Mouse (Mus musculus): ENCODE results near the gene Vars2. TPM values are rescaled to one million over a fixed set of nuclear protein-coding genes. Genes with fewer than 3 reads are reported as not detected.

Gene Vars2
- total RNA-seq, 4 experiments from 2014 or later, result 30.9 to 60.3 (median 45.3) TPM

- no peak for DNase-seq
Measured at GRCm38 (mm10) chr17:35626537-35626936, 40.9 kb downstream of the Vars2 start, which contains the start of gene Gm9573. Gm9573 (minus strand) TSS chr17:35626637.

- DNase-seq, result no peak
Measured at GRCm38 (mm10) chr17:35617127-35617526, 50.3 kb downstream of the Vars2 start.

Other genes with a start within 250 kb of the Vars2 start
- 10 to 100 TPM in 2 of 4 experiments, 1 to 10 TPM in 2; 7.6 to 16.7 (median 11.1) TPM for gene H2-Q6, start 242.7 kb downstream of the Vars2 start, total RNA-seq (2022)
- gene H2-Q7, start 228.4 kb downstream of the Vars2 start, total RNA-seq (2022), result 10 to 100 TPM in 2 of 4 experiments, 1 to 10 TPM in 2; 7.6 to 11.5 (median 9.8) TPM
- 1 to 10 TPM; 1.9 to 7.9 (median 3.7) TPM for gene H2-Q10, start 197.5 kb downstream of the Vars2 start, total RNA-seq (2022)
- under 1 TPM in 3 of 4 experiments, not detected in 1; 0.21 to 0.34 (median 0.23) TPM for gene Pou5f1, start 161.6 kb downstream of the Vars2 start, total RNA-seq (2022)
- 1 to 10 TPM; 3.5 to 6.7 (median 4.8) TPM for gene Tcf19, start 150.8 kb downstream of the Vars2 start, total RNA-seq (2022)
- 10 to 100 TPM in 3 of 4 experiments, 1 to 10 TPM in 1; 5.9 to 13.9 (median 12.9) TPM for gene Cchcr1, start 150.5 kb downstream of the Vars2 start, total RNA-seq (2022)
- not detected for gene Psors1c2, start 134.4 kb downstream of the Vars2 start, total RNA-seq (2022)
- gene Cdsn, start 115.5 kb downstream of the Vars2 start, total RNA-seq (2022), result 10 to 100 TPM in 1 of 4 experiments, 1 to 10 TPM in 2, under 1 TPM in 1; 0.17 to 12.1 (median 3.0) TPM
- not detected for gene 2300002M23Rik, start 100.1 kb downstream of the Vars2 start, total RNA-seq (2022)
- gene Sfta2, start 66.0 kb downstream of the Vars2 start, total RNA-seq (2022), result not detected
- not detected for gene Gm9573, start 41.0 kb downstream of the Vars2 start, total RNA-seq (2022)
- not detected for gene Mucl3, start 23.9 kb downstream of the Vars2 start, total RNA-seq (2022)
- 10 to 100 TPM; 23.5 to 30.6 (median 24.6) TPM for gene Gtf2h4, start 6.1 kb upstream of the Vars2 start, total RNA-seq (2022)
- gene Ddr1, start 37.0 kb upstream of the Vars2 start, total RNA-seq (2022), result 10 to 100 TPM; 40.1 to 81.5 (median 56.4) TPM
- gene Ier3, start 154.1 kb upstream of the Vars2 start, total RNA-seq (2022), result 10 to 100 TPM in 3 of 4 experiments, 1 to 10 TPM in 1; 8.3 to 19.3 (median 13.7) TPM
- 100 to 1,000 TPM in 2 of 4 experiments, 10 to 100 TPM in 2; 57.2 to 117 (median 94.8) TPM for gene Flot1, start 155.6 kb upstream of the Vars2 start, total RNA-seq (2022)
- 100 to 1,000 TPM; 141 to 168 (median 159) TPM for gene Tubb5, start 170.7 kb upstream of the Vars2 start, total RNA-seq (2022)
- 10 to 100 TPM; 20.9 to 28.2 (median 24.1) TPM for gene Mdc1, start 173.9 kb upstream of the Vars2 start, total RNA-seq (2022)
- gene Nrm, start 193.7 kb upstream of the Vars2 start, total RNA-seq (2022), result 1 to 10 TPM; 2.5 to 5.4 (median 5.0) TPM
- 10 to 100 TPM; 35.4 to 47.9 (median 40.0) TPM for gene Ppp1r18, start 198.0 kb upstream of the Vars2 start, total RNA-seq (2022)
- 10 to 100 TPM; 40.6 to 57.8 (median 52.0) TPM for gene Dhx16, start 212.2 kb upstream of the Vars2 start, total RNA-seq (2022)
- 10 to 100 TPM; 33.1 to 46.5 (median 40.3) TPM for gene 2310061I04Rik, start 229.8 kb upstream of the Vars2 start, total RNA-seq (2022)
- 10 to 100 TPM; 34.8 to 61.0 (median 44.9) TPM for gene Atat1, start 242.5 kb upstream of the Vars2 start, total RNA-seq (2022)
- 100 to 1,000 TPM in 2 of 4 experiments, 10 to 100 TPM in 2; 81.7 to 102 (median 99.4) TPM for gene Mrps18b, start 248.8 kb upstream of the Vars2 start, total RNA-seq (2022)
- 100 to 1,000 TPM in 1 of 4 experiments, 10 to 100 TPM in 3; 65.5 to 105 (median 89.6) TPM for gene Ppp1r10, start 248.8 kb upstream of the Vars2 start, total RNA-seq (2022)

Measured in adrenal gland, adult 8-10 months (tissue).